Mouse (Mus musculus) CH12.LX (cell line): ENCODE data around the gene Fam129c. TPM values are rescaled to one million over a fixed set of nuclear protein-coding genes. Genes with fewer than 3 reads are reported as not detected.

Experiments used
- DNase-seq: peaks from one replicate; pipeline ENCODE4 v3.0.0-alpha.2; 2013; ENCODE audit errors: extremely low read depth
- H3K27ac ChIP-seq: 2 replicates; pipeline ENCODE4 v1.5.1; 2012; ENCODE audit warnings: low read depth, mild to moderate bottlenecking, control low read depth, moderate library complexity; ENCODE audit not compliant: insufficient read depth
- H3K27me3 ChIP-seq: replicated peaks from 2 replicates; pipeline ENCODE3; 2012; ENCODE audit warnings: inconsistent platforms
- H3K36me3 ChIP-seq, 2 experiments: replicated peaks in 1 of 2; 2 replicates each; pipeline versions ENCODE3 to v1.6.1; 2012; ENCODE audit warnings: inconsistent platforms in 1 of 2, low read length in 1 of 2, mild to moderate bottlenecking in 1 of 2, mixed read lengths in 1 of 2, moderate library complexity in 1 of 2; ENCODE audit not compliant: control insufficient read depth in 1 of 2, insufficient read depth in 1 of 2
- H3K4me1 ChIP-seq, 2 experiments: 2 replicates each; pipeline ENCODE4 v1.6.1; 2012; ENCODE audit warnings: inconsistent platforms in 1 of 2, moderate library complexity in 1 of 2; ENCODE audit not compliant: insufficient read depth in 2 of 2, control insufficient read depth in 1 of 2
- H3K4me2 ChIP-seq: 2 replicates; pipeline ENCODE4 v1.6.1; 2012; ENCODE audit warnings: low read depth, mild to moderate bottlenecking, control low read depth; ENCODE audit not compliant: poor library complexity, insufficient read depth, severe bottlenecking
- H3K4me3 ChIP-seq, 3 experiments: fragments of 150-350 bp in 1 of 3; sonication (generic) in 1 of 3; replicated peaks in 1 of 3; 2 replicates each; pipeline versions ENCODE3 to v1.5.1; 2011 to 2012; ENCODE audit warnings: low read depth in 2 of 3, low read length in 2 of 3, mild to moderate bottlenecking in 2 of 3, moderate library complexity in 2 of 3, control low read depth in 1 of 3, improper control_type of control experiment in 1 of 3, inconsistent platforms in 1 of 3, mixed read lengths in 1 of 3; ENCODE audit not compliant: poor library complexity in 1 of 3
- H3K79me2 ChIP-seq: replicated peaks from 2 replicates; pipeline ENCODE4 v1.6.1; 2012; ENCODE audit warnings: mild to moderate bottlenecking, moderate library complexity; ENCODE audit not compliant: control insufficient read depth, poor library complexity, insufficient read depth, severe bottlenecking; ENCODE audit errors: extremely low read depth
- H3K9ac ChIP-seq: 2 replicates; pipeline ENCODE4 v1.6.1; 2012; ENCODE audit warnings: low read depth, mild to moderate bottlenecking, control low read depth, moderate library complexity; ENCODE audit not compliant: insufficient read depth
- H3K9me3 ChIP-seq: replicated peaks from 2 replicates; pipeline ENCODE3; 2012; ENCODE audit warnings: low read length, inconsistent platforms, mixed read lengths
- BHLHE40 ChIP-seq: IDR thresholded peaks from 2 replicates; pipeline ENCODE4 v1.6.1; 2011; ENCODE audit warnings: mild to moderate bottlenecking, low read depth, low read length, improper control_type of control experiment
- CHD1 ChIP-seq: IDR thresholded peaks from 2 replicates; pipeline ENCODE4 v1.6.1; 2012; ENCODE audit warnings: low read depth, low read length, improper control_type of control experiment, inconsistent platforms
- CHD2 ChIP-seq: IDR thresholded peaks from 2 replicates; pipeline ENCODE4 v1.6.1; 2011; ENCODE audit warnings: low read length, improper control_type of control experiment
- CTCF ChIP-seq, 2 experiments: IDR thresholded peaks in 1 of 2; conservative IDR thresholded peaks in 1 of 2; 2 replicates each; pipeline ENCODE4 v1.5.1; 2011 to 2012; ENCODE audit warnings: low read depth in 2 of 2, low read length in 2 of 2, improper control_type of control experiment in 1 of 2, inconsistent platforms in 1 of 2, mild to moderate bottlenecking in 1 of 2, moderate library complexity in 1 of 2
- ETS1 ChIP-seq: conservative IDR thresholded peaks from 2 replicates; pipeline ENCODE4 v1.6.1; 2012; ENCODE audit warnings: low read depth, mild to moderate bottlenecking, inconsistent platforms, low read length, improper control_type of control experiment, moderate library complexity
- GABPA ChIP-seq: IDR thresholded peaks from 2 replicates; pipeline ENCODE4 v1.6.1; 2012; ENCODE audit warnings: low read depth, low read length, improper control_type of control experiment, inconsistent platforms; ENCODE audit not compliant: insufficient replicate concordance
- IRF4 ChIP-seq: IDR thresholded peaks from 2 replicates; pipeline ENCODE4 v1.6.1; 2014; ENCODE audit warnings: low read depth, mild to moderate bottlenecking, inconsistent platforms, low read length, improper control_type of control experiment
- JUN ChIP-seq: IDR thresholded peaks from 2 replicates; pipeline ENCODE4 v1.6.1; 2011; ENCODE audit warnings: low read depth, mild to moderate bottlenecking, low read length, improper control_type of control experiment, moderate library complexity; ENCODE audit not compliant: insufficient read depth
- KAT2A ChIP-seq: IDR thresholded peaks from 2 replicates; pipeline ENCODE4 v1.6.1; 2012; ENCODE audit warnings: low read length, improper control_type of control experiment, inconsistent platforms; ENCODE audit not compliant: insufficient replicate concordance
- MAFK ChIP-seq: IDR thresholded peaks from 2 replicates; pipeline ENCODE4 v1.6.1; 2011; ENCODE audit warnings: low read length, improper control_type of control experiment; ENCODE audit not compliant: insufficient replicate concordance
- MAX ChIP-seq: IDR thresholded peaks from 2 replicates; pipeline ENCODE4 v1.6.1; 2011; ENCODE audit warnings: low read length, improper control_type of control experiment
- MXI1 ChIP-seq: IDR thresholded peaks from 2 replicates; pipeline ENCODE4 v1.6.1; 2011; ENCODE audit warnings: mild to moderate bottlenecking, low read depth, low read length, improper control_type of control experiment
- NELFE ChIP-seq: IDR thresholded peaks from 2 replicates; pipeline ENCODE4 v1.6.1; 2011; ENCODE audit warnings: low read depth, low read length, improper control_type of control experiment
- PAX5 ChIP-seq: IDR thresholded peaks from 2 replicates; pipeline ENCODE4 v1.6.1; 2012; ENCODE audit warnings: low read length, inconsistent platforms, mixed read lengths
- POLR2A ChIP-seq: IDR thresholded peaks from 2 replicates; pipeline ENCODE4 v1.6.1; 2011; ENCODE audit warnings: low read depth, mild to moderate bottlenecking, improper control_type of control experiment, low read length
- RCOR1 ChIP-seq: conservative IDR thresholded peaks from 2 replicates; pipeline ENCODE4 v1.6.1; 2012; ENCODE audit warnings: low read depth, mild to moderate bottlenecking, inconsistent platforms, low read length, improper control_type of control experiment
- SIN3A ChIP-seq: IDR thresholded peaks from 2 replicates; pipeline ENCODE4 v1.6.1; 2012; ENCODE audit warnings: low read length, improper control_type of control experiment, inconsistent platforms
- SMC3 ChIP-seq: IDR thresholded peaks from 2 replicates; pipeline ENCODE4 v1.6.1; 2011; ENCODE audit warnings: low read depth, low read length, improper control_type of control experiment
- TBP ChIP-seq: conservative IDR thresholded peaks from 2 replicates; pipeline ENCODE4 v1.6.1; 2011; ENCODE audit warnings: low read depth, low read length, improper control_type of control experiment
- UBTF ChIP-seq: IDR thresholded peaks from 2 replicates; pipeline ENCODE4 v1.6.1; 2012; ENCODE audit warnings: low read depth, mild to moderate bottlenecking, inconsistent platforms, low read length, improper control_type of control experiment, moderate library complexity
- USF2 ChIP-seq: conservative IDR thresholded peaks from 2 replicates; pipeline ENCODE4 v1.6.1; 2011; ENCODE audit warnings: low read depth, low read length, improper control_type of control experiment
- ZC3H11A ChIP-seq: IDR thresholded peaks from 2 replicates; pipeline ENCODE4 v1.6.1; 2012; ENCODE audit warnings: low read depth, mild to moderate bottlenecking, inconsistent platforms, low read length, improper control_type of control experiment
- dilution Hi-C: fragments of 300-500 bp; cut with MboI; formaldehyde crosslinking; loops from 2 replicates; pipeline ENCODE4 v1.14.3; 2020; ENCODE audit warnings: low sequenced_read_pairs; ENCODE audit not compliant: extremely low pct_unique_long_range_greater_than_20kb, extremely low pct_ligation_motif_present
- in situ Hi-C: fragments of 300-500 bp; cut with MboI; formaldehyde crosslinking; loops from 3 replicates; pipeline ENCODE4 v1.14.3; 2019; ENCODE audit warnings: low sequenced_read_pairs, low pct_ligation_motif_present, low pct_unique_long_range_greater_than_20kb, mixed read lengths
- polyA plus RNA-seq: library from polyadenylated mRNA; unstranded; fragments of >175 nt; gene quantifications from 2 replicates; pipeline ENCODE4 v1.2.1, GENCODE M21; 2012; ENCODE audit warnings: low read depth; ENCODE audit not compliant: insufficient read length
- total RNA-seq, 2 experiments: library from RNA; depleted of rRNA; stranded (reverse); fragments of 300-350 nt in 1 of 2; fragments of >200 nt in 1 of 2; gene quantifications; 2 replicates each; pipeline ENCODE4 v1.2.3; 2012 to 2014

The Fam129c gene
- total and polyA plus RNA-seq, 3 experiments: 89.2 to 98.6 (median 95.2) TPM

GRCm38 (mm10) chr8:71629781-71630212, 32.3 kb downstream of the Fam129c start:
- in situ Hi-C loops: loop anchor here (5.0 kb wide), 1 partner anchor 67 kb away; no protein-coding TSS in a partner anchor
- dilution Hi-C loops: no loop called here
- Histone ChIP-seq H3K27ac (no peak overlapping the region), H3K27me3 (no peaks in the 10 kb centered on the region), H3K36me3 (peaks cover 8 to 40% of the 10 kb centered on the region in 2 experiments), H3K4me3 (no peak overlapping the region), H3K79me2 (no peaks in the 10 kb centered on the region), H3K9me3 (peaks cover 13% of the 10 kb centered on the region), H3K4me1 (peaks cover 42 to 82% of the 10 kb centered on the region in 2 experiments), H3K9ac (no peak overlapping the region), H3K4me2 (no peak overlapping the region)
- DNase-seq: no peak
- TF ChIP-seq BHLHE40 (no peak), JUN (no peak), PAX5 (no peak), RCOR1 (no peak), ETS1 (no peak), MXI1 (no peak), POLR2A (no peak), CTCF (conservative IDR thresholded peaks at IDR 0.05 in 1 of 2, IDR thresholded peaks at IDR 0.05 in 1 of 2; ENCODE audit: low read depth in 2 of 2, low read length in 2 of 2) (no peak), KAT2A (no peak), NELFE (no peak), UBTF (no peak), USF2 (no peak), IRF4 (no peak), MAFK (no peak), GABPA (no peak), MAX (no peak), SMC3 (no peak), ZC3H11A (no peak), SIN3A (no peak)

- no peak overlapping the region for H3K4me3 ChIP-seq
- H3K36me3 ChIP-seq: peaks cover 6 to 30% of the 10 kb centered on the region in 2 experiments
- H3K27ac ChIP-seq: no peak overlapping the region
- no peak for DNase-seq
- dilution Hi-C loops: no loop called here
- H3K4me1 ChIP-seq: peaks cover 32 to 82% of the 10 kb centered on the region in 2 experiments
- H3K79me2 ChIP-seq: no peaks in the 10 kb centered on the region
- H3K4me2 ChIP-seq: no peak overlapping the region
- no peak overlapping the region for H3K9ac ChIP-seq
- H3K27me3 ChIP-seq: no peaks in the 10 kb centered on the region
- peaks cover 13% of the 10 kb centered on the region for H3K9me3 ChIP-seq
- in situ Hi-C loops: loop anchor here (5.0 kb wide), 1 partner anchor 68 kb away; no protein-coding TSS in a partner anchor
- TF ChIP-seq ZC3H11A (no peak), NELFE (no peak), CHD2 (no peak), TBP (no peak), BHLHE40 (no peak), CHD1 (no peak)
Observed at GRCm38 (mm10) chr8:71630761-71631160, 33.3 kb downstream of the Fam129c start.
